Mouse (Mus musculus) adrenal gland, adult 18-20 months (tissue): ENCODE measurements around the gene Gm37240. TPM values are rescaled to one million over a fixed set of nuclear protein-coding genes. Genes with fewer than 3 reads are reported as not detected.

Experiments used
- DNase-seq, 2 experiments: peaks; one replicate each; pipeline ENCODE4 v3.0.0; 2021 to 2022; ENCODE audit warnings: low spot score in 2 of 2
- total RNA-seq, 2 experiments: library from RNA; stranded (reverse); gene quantifications; 1 replicate in 1 of 2; 2 replicates in 1 of 2; pipeline ENCODE4 v1.2.3; 2021

The Gm37240 gene
- total RNA-seq, 2 experiments from 2014 or later: 5.7 to 7.9 TPM

GRCm38 (mm10) chr3:85442261-85442660 lies 445.1 kb downstream of the Gm37240 start:
- no peak for DNase-seq

- DNase-seq: no peak
Observed at GRCm38 (mm10) chr3:85435406-85435805, 451.9 kb downstream of the Gm37240 start.

GRCm38 (mm10) chr3:85431208-85431607 lies 456.1 kb downstream of the Gm37240 start:
- no peak for DNase-seq

- no peak for DNase-seq
Observed at GRCm38 (mm10) chr3:85423376-85423997, 463.8 kb downstream of the Gm37240 start.

GRCm38 (mm10) chr3:85421403-85421802 lies 465.9 kb downstream of the Gm37240 start:
- no peak for DNase-seq

GRCm38 (mm10) chr3:85417663-85418062 lies 469.7 kb downstream of the Gm37240 start:
- DNase-seq: no peak

GRCm38 (mm10) chr3:85398841-85399240 lies 488.5 kb downstream of the Gm37240 start:
- no peak for DNase-seq

GRCm38 (mm10) chr3:85398483-85398835 lies 488.9 kb downstream of the Gm37240 start:
- DNase-seq: no peak

- no peak for DNase-seq
Observed at GRCm38 (mm10) chr3:85397816-85398482, 489.4 kb downstream of the Gm37240 start.

- no peak for DNase-seq
Observed at GRCm38 (mm10) chr3:85393395-85393794, 493.9 kb downstream of the Gm37240 start.

- DNase-seq: no peak
Observed at GRCm38 (mm10) chr3:85391756-85392155, 495.6 kb downstream of the Gm37240 start.

GRCm38 (mm10) chr3:85391111-85391510 lies 496.2 kb downstream of the Gm37240 start:
- DNase-seq: no peak

- DNase-seq: peak in 1 of 2 experiments; percentile 20
Observed at GRCm38 (mm10) chr3:85385371-85385770, 501.9 kb downstream of the Gm37240 start.

- no peak for DNase-seq
Observed at GRCm38 (mm10) chr3:85383330-85383729, 504.0 kb downstream of the Gm37240 start.

GRCm38 (mm10) chr3:85378703-85379395 lies 508.5 kb downstream of the Gm37240 start:
- no peak for DNase-seq

GRCm38 (mm10) chr3:85377946-85378702 lies 509.2 kb downstream of the Gm37240 start:
- DNase-seq: no peak

GRCm38 (mm10) chr3:85377505-85377904 lies 509.8 kb downstream of the Gm37240 start:
- DNase-seq: no peak

- DNase-seq: no peak
Observed at GRCm38 (mm10) chr3:85376541-85376940, 510.8 kb downstream of the Gm37240 start.

- no peak for DNase-seq
Observed at GRCm38 (mm10) chr3:85373039-85373438, 514.3 kb downstream of the Gm37240 start.

GRCm38 (mm10) chr3:85369847-85370246 lies 517.5 kb downstream of the Gm37240 start:
- no peak for DNase-seq

- no peak for DNase-seq
Observed at GRCm38 (mm10) chr3:85369157-85369556, 518.2 kb downstream of the Gm37240 start.
